Comparison of ENCODE assay signal across 8 mouse cellular contexts in genomic region chr3:158032106-158032505, GRCm38 (mm10). TPM values are rescaled to one million over a fixed set of nuclear protein-coding genes. Genes with fewer than 3 reads are reported as not detected.
DNase-seq lines count a peak whose midpoint lies in the region; ATAC-seq and TF ChIP-seq lines count a peak whose summit lies in the region.

No protein-coding gene starts in this region.

- H3K9me3 ChIP-seq in kidney, embryonic 16.5 days (ENCODE audit: low read length), result no peaks in the 10 kb centered on the region
- H3K9me3 ChIP-seq in hindbrain, embryonic 15.5 days, result no peaks in the 10 kb centered on the region
- no peaks in the 10 kb centered on the region for H3K9me3 ChIP-seq in midbrain, embryonic 16.5 days (replicated peaks; ENCODE audit: control insufficient read depth, low read length, poor library complexity, severe bottlenecking)

- no peak for TF ChIP-seq POLR2A in bone marrow, adult 2 months (IDR thresholded peaks at IDR 0.05; ENCODE audit: borderline replicate concordance, control insufficient read depth, low read depth, low read length)

- ATAC-seq in kidney, embryonic 16.5 days (ENCODE audit: low FRiP score, low TSS enrichment), result no peak
- ATAC-seq in hindbrain, embryonic 15.5 days (ENCODE audit: low FRiP score, low read depth), result no peak
- ATAC-seq in midbrain, embryonic 16.5 days, result no peak

- no peaks in the 10 kb centered on the region for H3K27me3 ChIP-seq in kidney, embryonic 16.5 days (ENCODE audit: insufficient read depth, low read length)
- H3K27me3 ChIP-seq in hindbrain, embryonic 15.5 days, result no peaks in the 10 kb centered on the region
- no peaks in the 10 kb centered on the region for H3K27me3 ChIP-seq in midbrain, embryonic 16.5 days (ENCODE audit: control insufficient read depth, insufficient read depth, low read depth, low read length)

- no peak for DNase-seq in kidney, adult 9 months
- DNase-seq in cerebellum, adult 11-12 months, result no peak
- no peak for DNase-seq in left cerebral cortex, postnatal 25 days (ENCODE audit: low spot score in 2 of 2)
- DNase-seq in cerebellum, adult 11 months, result no peak

- peak overlapping the region; percentile 90 for H3K4me3 ChIP-seq in kidney, embryonic 16.5 days (ENCODE audit: low read length)
- H3K4me3 ChIP-seq in bone marrow, adult 2 months (replicated peaks; ENCODE audit: control insufficient read depth, low read depth, low read length), result peak overlapping the region; percentile 99
- H3K4me3 ChIP-seq in hindbrain, embryonic 15.5 days, result peak overlapping the region; percentile 98
- H3K4me3 ChIP-seq in midbrain, embryonic 16.5 days (ENCODE audit: low read depth, low read length), result peak overlapping the region; percentile 98

- no peak for TF ChIP-seq CTCF in bone marrow, adult 2 months (IDR thresholded peaks at IDR 0.05; ENCODE audit: control insufficient read depth, insufficient read depth, low read length)

- WGBS in kidney, embryonic 16.5 days, result 3% methylated on average over 4 of the region's 4 CpGs
- WGBS in bone marrow, adult 2 months, result 5% methylated on average over 4 of the region's 4 CpGs
- WGBS in hindbrain, embryonic 15.5 days, result 4% methylated on average over 4 of the region's 4 CpGs
- WGBS in midbrain, embryonic 16.5 days, result 8% methylated on average over 4 of the region's 4 CpGs

- peak overlapping the region; percentile 95 for H3K9ac ChIP-seq in kidney, embryonic 16.5 days (replicated peaks; ENCODE audit: low read length)
- H3K9ac ChIP-seq in hindbrain, embryonic 15.5 days, result peak overlapping the region; percentile 90
- H3K9ac ChIP-seq in midbrain, embryonic 16.5 days (ENCODE audit: low read depth, low read length), result peak overlapping the region; percentile 96

- peaks cover 22% of the 10 kb centered on the region for H3K4me1 ChIP-seq in kidney, embryonic 16.5 days (ENCODE audit: insufficient read depth, low read length)
- H3K4me1 ChIP-seq in bone marrow, adult 2 months (ENCODE audit: control insufficient read depth, insufficient read depth, low read length), result no peaks in the 10 kb centered on the region
- H3K4me1 ChIP-seq in hindbrain, embryonic 15.5 days (replicated peaks), result peaks cover 36% of the 10 kb centered on the region
- peaks cover 35% of the 10 kb centered on the region for H3K4me1 ChIP-seq in midbrain, embryonic 16.5 days (ENCODE audit: control insufficient read depth, insufficient read depth, low read length)

- peak overlapping the region; percentile 82 for H3K4me2 ChIP-seq in kidney, embryonic 16.5 days (replicated peaks; ENCODE audit: low read depth, low read length)
- peak overlapping the region; percentile 82 for H3K4me2 ChIP-seq in hindbrain, embryonic 15.5 days
- H3K4me2 ChIP-seq in midbrain, embryonic 16.5 days (ENCODE audit: low read length), result peak overlapping the region; percentile 87

- H3K27ac ChIP-seq in kidney, embryonic 16.5 days (ENCODE audit: low read length), result peak overlapping the region; percentile 98
- H3K27ac ChIP-seq in bone marrow, adult 2 months (ENCODE audit: control insufficient read depth, insufficient read depth, low read depth, low read length, poor library complexity), result no peak overlapping the region
- peak overlapping the region; percentile 92 for H3K27ac ChIP-seq in hindbrain, embryonic 15.5 days (replicated peaks)
- peak overlapping the region; percentile 88 for H3K27ac ChIP-seq in midbrain, embryonic 16.5 days (ENCODE audit: low read length)

- intact Hi-C loops in left cerebral cortex, postnatal 25 days (cut with DNase I), result no loop called here

- H3K36me3 ChIP-seq in kidney, embryonic 16.5 days (ENCODE audit: insufficient read depth, low read length), result 0 out of 2 replicates have a peak, but pooled peaks cover 2% of the 10 kb centered on the region
- no peaks in the 10 kb centered on the region for H3K36me3 ChIP-seq in hindbrain, embryonic 15.5 days
- no peaks in the 10 kb centered on the region for H3K36me3 ChIP-seq in midbrain, embryonic 16.5 days (ENCODE audit: control insufficient read depth, insufficient read depth, low read length)

RNA-seq across cellular contexts. Expression of gene Srsf11, which starts 4.3 kb away (rescaled TPM):
- 231 and 275 TPM in 2 replicates for polyA plus RNA-seq in kidney, embryonic 16.5 days (2015; fragmentation: Nextera tagmentation; extraction: Ambion mirVana)
- 164 and 180 TPM in 2 replicates for polyA plus RNA-seq in bone marrow, adult 2 months (2011; ENCODE audit: insufficient read depth, insufficient read length, low replicate concordance, missing spikeins)
- 230 and 231 TPM in 2 replicates for polyA plus RNA-seq in hindbrain, embryonic 15.5 days (2015; fragmentation: Nextera tagmentation; extraction: Ambion mirVana)
- 226 and 241 TPM in 2 replicates for polyA plus RNA-seq in midbrain, embryonic 16.5 days (2015; fragmentation: Nextera tagmentation; extraction: Ambion mirVana)
- total RNA-seq in left cerebral cortex, postnatal 25 days (2021), result 100 to 1,000 TPM; 156 to 159 TPM

RNA-seq across cellular contexts. Expression of gene Lrrc40, which starts 4.4 kb away (rescaled TPM):
- polyA plus RNA-seq in kidney, embryonic 16.5 days (2015; fragmentation: Nextera tagmentation; extraction: Ambion mirVana), result 52.9 and 56.9 TPM in 2 replicates
- 8.5 and 9.3 TPM in 2 replicates for polyA plus RNA-seq in bone marrow, adult 2 months (2011; ENCODE audit: insufficient read depth, insufficient read length, low replicate concordance, missing spikeins)
- polyA plus RNA-seq in hindbrain, embryonic 15.5 days (2015; fragmentation: Nextera tagmentation; extraction: Ambion mirVana), result 43.9 and 51.2 TPM in 2 replicates
- 58.4 and 61.9 TPM in 2 replicates for polyA plus RNA-seq in midbrain, embryonic 16.5 days (2015; fragmentation: Nextera tagmentation; extraction: Ambion mirVana)
- 10 to 100 TPM; 23.9 to 25.5 TPM for total RNA-seq in left cerebral cortex, postnatal 25 days (2021)
